Mouse (Mus musculus): ENCODE data around the gene Pabpc1l.
"Not testable (repeated sequence)": the region's sequence is repeated elsewhere in the genome, so short reads cannot be mapped to it uniquely, and the experiment has no call there.

The Pabpc1l gene

DNA sequence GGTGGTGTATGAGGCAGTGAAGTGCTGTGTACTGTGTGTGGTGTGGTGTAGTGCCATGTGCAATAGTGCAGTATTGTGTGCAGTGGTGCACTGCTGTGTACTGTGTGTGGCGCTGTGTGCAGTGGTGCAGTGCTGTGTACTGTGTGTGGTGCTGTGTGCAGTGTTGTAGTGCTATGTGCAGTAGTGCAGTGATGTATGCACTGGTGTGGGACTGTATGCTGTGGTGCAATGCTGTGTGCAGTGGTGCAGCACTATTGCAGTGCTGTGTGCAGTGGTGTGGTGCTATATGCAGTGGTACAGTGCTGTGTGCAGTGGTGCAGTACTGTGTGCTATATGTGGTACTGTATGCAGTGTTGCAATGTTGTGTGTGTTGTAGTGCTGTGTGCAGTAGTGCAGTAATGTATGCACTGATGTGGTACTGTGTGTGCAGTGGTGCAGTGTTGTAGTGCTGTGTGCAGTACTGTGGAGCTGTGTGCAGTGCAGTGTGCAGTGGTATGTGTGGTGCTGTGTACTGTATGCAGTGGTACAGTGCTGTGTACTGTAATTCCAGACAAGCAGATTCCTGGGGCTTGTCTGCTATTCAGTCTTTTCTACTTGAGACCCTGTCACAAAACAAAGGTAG is 13.3 kb downstream of the Pabpc1l start:
- DNase-seq, result no peak

DNA sequence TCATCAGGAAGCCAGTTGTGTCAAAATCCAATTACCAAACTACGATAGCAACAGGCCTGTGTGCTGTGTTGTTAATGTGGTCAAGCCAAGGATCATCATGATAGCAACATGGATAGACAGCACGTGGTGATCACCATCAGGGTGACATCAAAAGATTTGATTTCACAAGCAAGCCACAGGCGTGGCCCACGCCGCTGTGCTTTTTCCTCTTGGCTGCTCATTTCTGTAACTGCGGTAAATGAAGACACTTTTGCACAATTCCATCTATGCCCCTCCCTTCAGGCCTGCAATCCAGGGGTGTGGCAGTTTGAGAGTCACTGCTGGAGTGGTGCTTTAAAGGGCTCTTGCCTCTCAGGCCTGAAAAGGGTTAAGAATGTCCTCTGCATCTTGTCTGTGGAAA is 15.7 kb downstream of the Pabpc1l start:
- DNase-seq, result no peak

DNA sequence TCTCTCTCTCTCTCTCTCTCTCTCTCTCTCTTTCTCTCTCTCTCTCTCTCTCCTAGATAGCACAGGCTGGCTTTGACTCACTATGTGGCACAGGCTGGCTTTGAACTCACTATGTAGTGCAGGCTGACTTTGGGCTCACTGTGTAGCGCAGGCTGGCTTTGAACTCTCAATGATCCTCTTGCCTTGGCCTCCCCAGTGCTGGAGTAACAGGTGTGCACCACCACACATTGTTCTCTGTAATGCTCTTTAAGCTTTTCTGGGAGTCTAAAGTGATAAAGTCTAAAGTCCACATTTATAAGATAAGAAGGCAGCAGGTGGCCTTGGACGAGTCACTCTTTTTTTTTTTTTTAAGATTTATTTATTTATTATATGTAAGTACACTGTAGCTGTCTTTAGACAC is 16.3 kb downstream of the Pabpc1l start:
- no peak for DNase-seq

- DNase-seq, result peak; percentile 72 to 79
Observed at GRCm38 (mm10) chr2:164047197-164047690, 22.0 kb downstream of the Pabpc1l start.

DNA sequence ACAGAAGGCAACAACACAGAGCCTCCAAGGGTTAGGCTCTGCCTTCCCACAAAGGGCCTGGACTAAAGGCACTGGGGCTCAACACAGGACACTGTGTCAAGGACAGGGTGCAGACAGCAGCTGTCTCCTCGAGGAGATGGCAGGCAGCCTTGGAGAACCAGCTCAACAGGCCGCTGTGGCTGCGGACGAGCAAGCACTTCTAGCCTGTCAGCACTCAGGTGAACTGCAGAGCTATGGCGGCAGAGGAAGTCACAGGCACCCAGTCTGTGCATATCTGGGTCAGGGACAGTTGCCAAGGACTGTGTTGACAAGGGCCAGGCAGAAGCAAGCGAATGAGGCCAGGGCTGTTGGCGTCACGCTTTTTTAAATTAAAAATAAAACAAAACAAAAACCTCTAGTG is 28.5 kb downstream of the Pabpc1l start:
- DNase-seq, result peak; percentile 84 to 92

DNA sequence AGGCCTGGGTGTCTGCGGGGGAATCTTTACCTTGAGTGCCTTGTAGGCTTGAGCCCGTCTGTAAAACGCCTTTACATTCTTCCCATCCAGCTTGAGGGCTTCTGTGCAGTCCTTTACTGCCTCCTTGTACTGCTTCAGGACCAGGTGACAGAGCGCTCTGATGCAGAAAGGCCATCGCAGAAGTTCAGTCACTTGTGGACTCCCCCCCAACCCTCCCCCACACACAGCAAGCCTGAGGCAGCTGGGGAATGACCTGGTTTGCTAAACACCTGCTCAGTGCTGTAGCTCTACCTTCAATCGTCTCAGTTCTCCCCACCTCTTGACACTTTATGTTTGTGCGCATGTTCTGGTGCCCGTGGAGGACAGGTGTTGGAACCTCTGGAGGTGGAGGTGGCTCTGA is 29.4 kb downstream of the Pabpc1l start:
- peak; percentile 15 to 36 for DNase-seq

GRCm38 (mm10) chr2:164059634-164060235 is 34.5 kb downstream of the Pabpc1l start:
- DNase-seq, result no peak

- DNase-seq, result peak in 1 of 2 experiments; percentile 38
Observed at GRCm38 (mm10) chr2:164070142-164070764, 45.0 kb downstream of the Pabpc1l start, which contains the start of gene Stk4. Gene Stk4, plus strand, starts transcription at chr2:164070322.

DNA sequence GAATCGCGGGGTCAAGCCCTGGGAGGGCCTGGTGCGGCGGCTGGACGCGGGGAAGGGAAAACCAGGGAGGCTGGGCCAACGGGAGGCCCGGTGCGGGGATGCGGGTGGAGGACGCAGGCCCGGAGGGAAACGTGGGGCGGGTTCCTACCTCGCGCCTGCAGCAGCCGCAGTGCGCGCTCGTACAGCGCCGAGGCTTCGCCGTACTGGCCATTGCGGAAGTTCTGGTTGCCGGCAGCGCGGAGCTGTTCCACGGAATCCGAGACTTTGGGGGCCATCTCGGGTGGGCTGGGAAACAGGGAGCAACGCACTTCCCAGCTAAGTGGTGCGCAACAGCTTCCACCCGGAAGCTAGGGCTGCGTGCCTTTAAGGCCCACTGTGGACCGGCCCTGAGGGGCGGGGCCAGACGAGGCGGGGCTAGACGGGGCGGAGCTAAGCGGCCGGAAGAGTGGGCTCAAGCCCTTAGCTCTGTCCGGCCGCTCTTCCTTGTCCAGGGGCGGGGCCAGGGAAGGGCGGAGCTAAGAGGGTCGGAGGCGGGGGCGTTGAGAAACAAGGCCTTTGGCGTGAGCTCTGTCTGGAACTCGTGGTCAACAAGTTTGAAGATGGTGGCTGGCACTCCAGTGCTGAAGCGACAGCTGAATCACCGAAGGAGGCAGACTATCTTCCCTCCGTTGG is 45.7 kb downstream of the Pabpc1l start, which contains the start of gene Tomm34:
Tomm34 (minus strand) TSS at position 405 of the 672 bp plus-strand sequence.
- DNase-seq, result peak; percentile 95 to 97

DNA sequence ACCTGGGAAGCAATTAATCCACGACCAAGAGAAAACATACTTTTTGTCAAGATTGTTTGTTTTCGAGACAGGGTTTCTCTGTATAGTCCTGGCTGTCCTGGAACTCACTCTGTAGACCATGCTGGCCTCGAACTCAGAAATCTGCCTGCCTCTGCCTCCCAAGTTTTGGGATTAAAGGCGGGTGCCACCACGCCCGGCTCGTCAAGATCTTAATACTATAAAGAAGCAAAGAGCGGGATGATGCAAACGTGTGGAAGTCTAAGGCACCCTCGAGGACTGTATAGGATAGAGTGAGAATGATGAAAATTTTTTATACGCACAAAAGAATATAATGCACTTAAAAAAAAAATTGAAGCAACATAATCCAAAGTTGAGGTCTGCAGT is 46.2 kb downstream of the Pabpc1l start:
- not testable (repeated sequence) for DNase-seq

DNA sequence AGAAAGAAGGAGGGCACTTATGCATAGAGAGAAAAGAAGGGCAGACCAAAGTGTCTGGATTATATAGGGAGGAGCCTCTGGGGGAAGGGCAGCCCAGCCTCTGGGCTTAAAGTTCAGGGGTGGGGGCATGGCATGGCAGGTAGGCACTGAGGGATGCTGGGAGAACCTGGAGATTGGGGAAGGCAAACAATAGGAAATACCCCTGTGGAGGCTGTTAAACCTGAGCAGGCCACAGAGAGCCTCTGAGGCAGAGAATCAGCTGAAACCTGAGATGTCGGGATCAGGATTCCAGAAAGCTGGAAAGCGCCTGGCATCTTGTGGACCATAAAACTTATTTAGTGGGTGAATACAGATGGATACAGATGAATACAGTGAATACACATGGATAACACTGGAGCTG is 46.9 kb downstream of the Pabpc1l start:
- no peak for DNase-seq

GRCm38 (mm10) chr2:164073120-164073519 is 47.9 kb downstream of the Pabpc1l start:
- peak in 1 of 2 experiments; percentile 18 for DNase-seq

DNA sequence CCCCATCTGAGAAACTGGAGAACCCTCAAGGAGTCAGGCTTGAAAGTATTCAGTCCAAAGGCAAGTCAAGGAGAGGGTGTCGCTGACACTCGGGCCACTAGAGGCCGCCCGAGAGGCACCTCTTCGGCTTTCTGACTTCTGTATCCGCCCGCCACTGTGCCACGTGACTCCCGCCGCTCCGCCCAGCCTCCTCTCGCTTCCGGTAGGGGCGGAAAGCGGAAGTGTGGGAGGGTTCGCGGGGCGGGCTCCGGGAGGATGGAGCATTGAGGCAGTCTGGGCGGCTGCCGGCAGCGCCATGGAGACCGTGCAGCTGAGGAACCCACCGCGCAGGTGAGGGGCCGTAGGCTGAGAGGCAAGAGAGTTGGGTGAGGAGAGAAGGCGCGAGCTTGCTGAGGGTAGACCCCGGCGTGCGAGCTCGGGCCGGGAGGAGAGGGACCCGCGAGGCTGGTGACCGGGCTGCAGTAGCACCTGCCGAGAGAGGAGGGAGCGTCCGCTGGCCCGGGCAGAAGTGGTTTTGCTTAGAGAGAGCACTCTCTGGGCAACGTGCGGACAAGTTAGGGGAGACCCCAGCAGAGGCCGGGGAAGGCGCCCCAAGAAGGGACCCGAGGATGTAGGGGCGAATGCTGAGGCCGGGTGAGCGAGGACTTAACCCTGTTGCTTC is 48.8 kb downstream of the Pabpc1l start:
- DNase-seq, result peak; percentile 98 to 99

DNA sequence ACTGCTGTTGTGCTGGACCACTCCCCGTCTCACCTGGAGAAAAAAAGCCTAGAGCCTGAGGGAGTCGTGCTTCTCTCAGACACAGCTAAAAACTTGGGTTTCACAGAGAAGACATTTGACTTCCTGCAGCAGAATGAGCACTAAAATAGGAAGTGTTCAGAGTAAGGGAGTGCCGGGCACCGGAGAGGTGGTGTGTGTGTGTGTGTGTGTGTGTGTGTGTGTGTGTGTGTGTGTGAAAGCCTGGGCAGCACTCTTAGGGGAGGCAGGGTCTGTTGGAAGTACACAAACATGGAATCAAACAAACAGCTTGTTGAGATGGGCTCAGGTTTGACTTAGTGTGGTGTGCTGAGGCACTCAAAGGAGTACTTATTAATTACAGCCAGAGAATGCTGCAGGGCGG is 49.8 kb downstream of the Pabpc1l start:
- DNase-seq, result no peak

- no peak for DNase-seq
Observed at GRCm38 (mm10) chr2:164076874-164077425, 51.7 kb downstream of the Pabpc1l start.

DNA sequence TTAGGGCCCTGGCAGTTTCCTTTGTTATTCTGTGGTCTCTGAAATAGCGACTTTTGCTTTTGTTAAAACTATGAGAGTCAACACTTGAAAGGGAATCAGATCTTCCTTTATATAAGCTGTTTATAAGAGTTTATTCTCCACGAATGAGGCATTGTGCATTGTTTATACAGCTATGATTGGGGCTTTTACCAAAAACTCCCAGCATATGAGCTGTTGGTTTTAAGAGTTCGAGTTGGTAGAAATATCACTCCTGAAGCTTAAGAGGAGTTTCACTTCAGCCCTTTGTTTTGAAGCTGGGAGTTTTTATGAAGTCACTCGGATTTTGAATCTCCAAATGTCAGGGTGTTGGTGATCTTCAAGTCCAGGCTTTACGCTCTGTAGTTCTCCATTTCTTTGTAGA is 52.6 kb downstream of the Pabpc1l start:
- DNase-seq, result no peak

DNA sequence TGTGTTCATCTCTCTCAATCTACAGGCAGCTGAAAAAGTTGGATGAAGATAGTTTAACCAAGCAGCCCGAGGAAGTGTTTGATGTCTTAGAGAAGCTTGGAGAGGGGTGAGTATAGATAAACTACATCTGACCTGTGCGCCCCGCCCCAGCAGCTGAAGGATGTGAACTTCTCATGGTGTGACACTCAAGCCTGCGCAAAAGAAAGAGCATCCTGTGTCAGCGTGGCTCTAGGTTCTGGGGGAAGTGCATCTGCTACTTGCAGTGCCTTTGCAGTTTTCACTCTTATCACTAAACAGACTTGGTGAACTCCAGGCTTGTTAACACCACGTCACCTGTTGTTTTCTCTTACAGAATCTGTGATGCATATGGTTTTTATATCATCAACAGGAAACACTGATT is 54.2 kb downstream of the Pabpc1l start:
- DNase-seq, result no peak

GRCm38 (mm10) chr2:164081577-164081976 is 56.3 kb downstream of the Pabpc1l start:
- no peak for DNase-seq

- no peak for DNase-seq
Observed at GRCm38 (mm10) chr2:164082175-164082574, 56.9 kb downstream of the Pabpc1l start.

DNA sequence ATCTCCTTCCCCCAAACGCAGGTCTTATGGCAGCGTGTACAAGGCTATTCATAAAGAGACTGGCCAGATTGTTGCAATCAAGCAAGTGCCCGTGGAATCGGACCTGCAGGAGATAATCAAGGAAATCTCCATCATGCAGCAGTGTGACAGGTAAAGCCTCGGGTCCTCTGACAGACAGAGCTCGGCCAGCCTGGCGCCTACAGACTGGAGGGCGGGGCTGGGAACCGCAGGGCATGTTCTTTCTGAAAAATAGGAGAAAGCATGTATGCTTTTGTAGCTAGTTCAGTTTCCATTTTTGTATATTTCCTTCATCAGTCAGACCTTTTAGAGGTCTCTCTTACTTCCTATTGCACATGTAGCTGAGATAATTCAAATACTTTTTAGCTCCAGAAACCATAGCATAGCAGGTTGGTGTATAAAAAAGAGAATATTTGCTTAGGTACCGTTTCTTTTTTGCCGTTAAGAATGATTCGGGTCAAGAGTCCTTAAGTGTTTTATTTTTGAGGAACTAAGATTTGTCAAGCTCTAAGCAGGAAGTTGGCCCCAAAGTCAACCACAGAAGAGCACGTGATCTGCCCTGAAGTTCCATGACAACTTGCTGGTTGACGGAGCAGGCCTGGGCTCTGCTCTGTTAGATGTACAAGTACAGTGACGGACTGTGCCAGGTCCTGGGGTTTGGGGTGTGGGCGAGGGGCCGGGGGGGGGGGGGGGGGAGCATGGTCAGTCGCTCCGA is 58.5 kb downstream of the Pabpc1l start:
- DNase-seq, result no peak

DNA sequence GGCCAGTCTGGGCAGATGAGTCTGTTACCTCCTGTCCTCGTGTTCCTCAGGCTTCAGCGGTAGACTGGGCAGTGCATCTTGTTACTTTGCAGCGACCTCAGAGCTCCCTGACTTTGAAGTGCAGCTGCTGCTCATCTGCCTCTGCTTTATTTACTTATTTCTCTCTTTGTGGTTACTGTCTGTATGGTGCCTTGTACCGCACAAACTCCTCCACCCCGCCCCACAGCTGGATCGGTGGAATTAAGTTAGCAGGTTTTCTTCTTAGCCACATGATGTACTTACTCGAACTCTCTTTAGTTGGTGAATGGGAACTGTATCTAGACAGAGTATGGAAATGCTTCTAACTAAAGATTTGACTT is 59.1 kb downstream of the Pabpc1l start:
- no peak for DNase-seq

DNA sequence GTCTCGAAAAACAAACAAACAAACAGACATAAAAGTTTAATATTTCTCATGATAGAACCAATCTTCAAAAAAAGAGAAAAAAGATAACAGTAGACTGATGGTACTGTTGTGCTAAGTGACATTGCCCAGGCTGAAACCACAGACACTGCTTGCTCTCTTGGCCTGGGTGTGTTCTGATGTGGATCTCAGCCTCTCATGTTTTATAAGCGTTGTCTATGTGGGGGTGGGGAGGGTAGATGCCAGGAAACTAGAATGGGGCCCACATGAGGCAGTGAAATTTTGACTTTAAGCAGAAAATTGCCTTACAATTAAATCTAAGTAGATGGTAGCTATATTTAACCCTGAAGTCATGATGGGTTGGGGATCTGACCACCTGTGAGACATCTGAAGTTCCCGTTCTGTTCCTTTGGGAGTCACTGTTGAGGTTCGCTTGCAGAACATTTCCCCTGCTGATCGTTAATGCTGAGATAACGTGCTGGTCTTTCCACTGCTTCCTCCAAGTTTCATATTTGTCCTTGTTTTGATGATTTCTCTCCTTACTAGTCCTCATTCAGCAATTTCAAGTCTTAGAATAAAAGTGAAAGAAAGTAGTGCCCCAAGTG is 62.3 kb downstream of the Pabpc1l start:
- DNase-seq, result no peak

All from cerebellum, adult 18-20 months (tissue).